Mouse (Mus musculus): Measurements from ENCODE around the gene Ubac2.

Ubac2 gene

DNA sequence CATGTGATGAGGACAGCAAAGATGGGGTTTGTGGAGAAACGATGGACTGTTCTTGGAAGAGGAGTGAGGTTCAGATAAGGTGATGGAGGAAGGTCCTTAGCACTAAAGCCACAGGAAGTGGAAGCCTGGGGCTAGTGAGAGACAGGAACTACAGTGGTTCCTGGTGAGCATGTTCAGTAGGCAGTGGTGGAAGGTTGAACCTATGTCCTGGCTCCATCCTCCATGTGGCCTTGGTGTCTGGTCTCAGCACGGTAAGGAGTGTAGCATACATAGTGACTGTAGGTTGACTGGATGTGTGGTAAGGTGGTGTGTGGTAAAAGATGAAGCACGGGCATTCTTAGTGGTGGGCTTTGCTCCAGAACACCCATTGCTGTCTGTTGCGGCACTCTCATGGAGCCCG lies 71.5 kb downstream of the Ubac2 start:
- no peak for DNase-seq (ENCODE audit: low spot score in 2 of 2)

DNA sequence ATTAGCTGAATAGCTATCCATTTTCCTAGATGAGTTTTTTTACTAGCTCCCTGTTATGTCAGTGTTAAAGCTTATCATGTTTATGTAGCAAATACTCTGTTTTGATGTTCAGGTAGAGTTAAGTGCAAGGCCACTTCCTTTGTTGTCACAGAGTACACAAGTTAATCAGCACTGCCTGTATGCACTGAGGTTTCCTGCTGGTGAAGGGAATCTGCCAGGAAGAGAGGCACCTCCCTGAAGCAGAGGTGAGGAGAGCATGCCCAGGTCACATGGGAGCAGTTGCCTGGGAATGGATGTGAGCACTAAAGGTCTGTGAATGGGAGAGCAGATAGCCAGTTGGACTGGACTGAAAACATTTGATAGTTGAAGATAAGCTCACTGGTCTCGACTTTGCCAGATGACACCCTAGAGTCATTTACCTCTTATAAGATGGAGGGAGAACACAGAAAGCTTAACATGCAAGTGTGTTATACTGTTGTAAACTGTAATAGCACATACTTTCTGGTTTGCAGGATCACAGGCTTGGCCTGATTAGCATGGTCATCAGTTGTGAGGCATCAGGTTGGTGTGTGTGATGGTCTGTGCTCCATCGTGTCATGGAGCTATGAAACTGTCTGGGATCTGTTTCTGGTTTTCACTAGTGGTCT lies 73.1 kb downstream of the Ubac2 start:
- no peak for DNase-seq (ENCODE audit: low spot score in 2 of 2)

DNA sequence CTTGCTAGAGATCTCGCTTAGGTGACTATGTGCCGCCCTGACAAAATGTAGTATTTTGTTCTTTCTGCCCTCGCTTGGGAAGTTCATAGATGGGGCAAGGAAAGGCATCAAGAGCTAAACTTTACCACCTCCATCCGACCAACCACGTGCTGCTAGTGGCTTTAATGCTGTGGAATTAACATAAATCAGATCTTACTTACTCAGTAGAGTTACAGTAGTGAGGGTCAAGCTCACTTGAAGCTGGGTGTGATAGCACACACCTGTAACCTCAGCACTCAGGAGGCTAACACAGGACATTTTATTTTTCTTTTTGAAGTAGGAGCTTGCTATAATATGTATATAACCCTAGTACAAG lies 73.6 kb downstream of the Ubac2 start:
- no peak for DNase-seq (ENCODE audit: low spot score in 2 of 2)

DNA sequence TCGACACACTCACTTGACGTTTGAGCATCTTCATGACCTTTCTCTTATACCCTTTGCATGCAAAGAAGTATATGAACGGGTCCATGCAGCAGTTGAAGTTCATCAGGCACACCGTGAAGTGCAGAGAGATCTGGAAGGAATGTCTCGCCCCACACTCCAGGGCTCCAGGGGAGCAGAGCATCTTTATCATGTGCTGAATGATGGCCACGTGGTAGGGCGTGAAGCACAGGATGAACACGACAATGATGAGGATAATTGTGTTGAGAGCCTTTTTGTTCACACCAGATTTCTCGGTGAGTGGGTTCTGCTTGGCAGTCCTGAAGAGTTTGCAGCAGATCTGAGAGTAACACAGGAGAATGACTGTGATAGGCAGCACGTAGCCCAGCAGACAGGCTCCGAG lies 75.7 kb downstream of the Ubac2 start:
- DNase-seq (ENCODE audit: low spot score in 2 of 2): no peak

DNA sequence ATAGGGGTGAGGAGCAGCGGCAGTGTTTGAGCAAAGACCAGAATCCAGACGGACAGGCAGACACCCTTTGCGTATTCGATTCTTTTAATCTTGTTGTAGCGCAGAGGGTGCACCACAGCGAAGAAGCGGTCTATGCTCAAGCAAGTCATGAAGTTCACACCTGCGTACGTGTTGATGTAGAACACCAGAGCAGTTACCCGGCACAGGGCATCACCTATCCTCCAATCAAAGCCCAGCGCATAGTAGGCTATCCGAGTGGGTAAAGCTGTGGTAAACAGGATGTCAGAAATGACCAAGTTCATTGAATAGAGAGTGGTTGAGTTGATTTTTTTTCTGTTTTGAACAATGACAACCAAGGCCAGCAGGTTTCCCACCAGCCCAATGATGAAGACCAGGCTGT lies 76.2 kb downstream of the Ubac2 start:
- DNase-seq (ENCODE audit: low spot score in 2 of 2): no peak

DNA sequence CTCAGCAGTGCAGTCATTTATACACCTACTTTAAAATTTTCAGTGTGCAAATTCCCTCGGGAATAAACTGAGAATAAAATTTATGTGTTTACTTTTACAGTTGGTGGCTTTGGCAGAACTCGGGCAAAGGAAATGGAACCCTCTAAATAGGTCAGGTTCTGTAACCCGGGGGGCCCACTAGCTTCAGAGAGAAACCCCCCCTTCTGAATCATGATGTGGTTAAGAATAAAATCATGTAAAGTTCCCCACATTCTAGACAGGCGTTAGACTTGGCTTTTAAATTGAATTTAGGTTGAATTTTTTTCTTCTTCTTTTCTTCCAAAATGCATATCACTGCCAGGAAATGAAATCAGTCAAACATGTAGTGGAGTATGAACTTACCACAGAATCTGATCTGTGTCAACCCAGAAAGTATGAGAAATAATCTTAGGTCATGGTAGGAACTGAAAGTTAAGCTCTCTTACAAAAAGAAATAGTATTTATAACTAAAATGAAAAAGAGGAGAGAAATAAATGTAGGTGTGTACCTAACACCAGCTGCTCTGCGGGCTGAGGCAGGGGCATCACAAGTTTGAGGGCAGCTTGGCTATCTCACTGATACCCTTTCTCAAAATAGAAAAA lies 76.9 kb downstream of the Ubac2 start:
- DNase-seq (ENCODE audit: low spot score in 2 of 2): no peak

DNA sequence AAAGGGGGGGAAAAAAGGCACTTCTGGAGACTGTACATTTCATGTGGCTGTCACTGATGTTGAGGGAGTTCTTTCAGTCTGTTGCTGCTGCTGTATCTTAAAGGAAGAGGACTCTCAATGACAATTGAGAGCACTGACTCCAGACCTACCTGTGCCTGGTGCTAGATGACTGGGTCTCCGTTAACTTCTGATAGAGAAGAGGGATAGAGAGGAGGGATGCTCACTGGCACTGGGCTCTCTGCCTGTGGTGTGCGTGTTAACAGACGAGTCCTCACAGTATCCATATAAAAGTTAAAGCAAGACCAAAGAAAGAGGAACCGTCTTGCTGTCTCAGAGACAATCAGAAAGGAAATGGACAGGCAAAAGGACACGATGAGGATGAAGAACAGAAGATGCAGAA lies 77.9 kb downstream of the Ubac2 start:
- no peak for DNase-seq (ENCODE audit: low spot score in 2 of 2)

DNA sequence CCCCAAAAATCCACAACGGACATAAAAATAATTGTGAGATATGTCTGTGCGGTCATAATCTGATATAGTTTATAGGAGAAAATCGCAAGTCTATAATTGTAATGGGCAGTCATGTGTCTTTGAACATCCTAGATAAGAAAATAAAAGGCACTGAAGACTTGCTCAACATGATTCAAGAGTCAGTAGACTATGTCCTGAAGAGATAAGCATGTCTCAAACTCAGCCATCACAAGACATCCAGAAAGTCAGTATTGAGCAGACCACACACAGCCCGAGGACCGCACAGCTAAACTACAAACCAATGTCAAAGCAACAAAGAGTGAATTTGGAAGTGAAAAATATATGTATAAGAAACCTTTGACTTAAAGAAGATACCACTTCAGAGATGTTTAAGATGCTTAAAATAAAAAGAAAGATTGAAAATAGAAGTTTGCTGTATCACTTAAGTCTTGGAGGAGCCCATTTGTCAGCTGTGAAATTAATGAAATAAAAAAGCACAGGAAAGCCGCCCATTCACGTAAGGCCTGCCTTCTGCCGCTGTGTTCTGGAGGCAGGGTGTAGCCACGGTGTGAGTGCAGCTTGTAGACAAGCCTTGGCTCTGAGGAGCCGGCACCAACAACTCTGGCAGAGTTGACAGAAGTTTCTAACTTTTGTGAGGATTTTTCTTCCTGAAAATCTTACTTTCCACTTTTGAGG lies 78.9 kb downstream of the Ubac2 start:
- DNase-seq (ENCODE audit: low spot score in 2 of 2): no peak

DNA sequence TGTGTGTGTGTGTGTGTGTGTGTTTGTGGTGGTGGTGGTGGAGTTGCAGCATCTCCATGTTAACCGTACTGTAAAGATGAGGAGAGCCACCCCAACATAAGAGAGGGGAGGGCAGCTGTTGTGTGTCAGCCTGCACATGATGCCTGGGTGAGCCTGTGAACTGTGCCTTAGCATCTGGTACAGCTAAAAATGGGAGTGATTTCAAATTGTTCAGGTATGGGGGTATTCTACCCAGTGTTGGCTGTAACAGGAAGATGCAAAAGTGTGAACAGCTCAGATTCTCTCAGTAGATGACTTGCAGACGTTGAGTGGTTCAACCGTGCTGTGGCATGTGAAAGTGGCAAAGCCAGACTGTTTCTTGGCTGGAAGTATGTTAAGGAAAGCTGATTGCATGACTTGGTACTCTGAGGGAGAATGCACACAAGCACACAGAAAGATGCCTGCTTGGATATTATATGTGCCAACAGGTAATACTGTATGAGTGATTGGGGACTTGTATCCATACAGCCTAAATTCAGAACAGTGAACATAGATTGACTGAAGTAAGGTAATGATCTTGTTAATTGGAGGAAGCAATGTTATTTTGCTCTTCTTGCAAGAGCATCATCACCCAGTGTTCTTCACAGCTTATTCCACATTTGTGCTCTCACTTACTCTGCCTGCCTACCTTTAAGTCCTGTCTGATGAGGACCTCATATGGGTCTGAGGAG lies 79.8 kb downstream of the Ubac2 start:
- no peak for DNase-seq (ENCODE audit: low spot score in 2 of 2)

DNA sequence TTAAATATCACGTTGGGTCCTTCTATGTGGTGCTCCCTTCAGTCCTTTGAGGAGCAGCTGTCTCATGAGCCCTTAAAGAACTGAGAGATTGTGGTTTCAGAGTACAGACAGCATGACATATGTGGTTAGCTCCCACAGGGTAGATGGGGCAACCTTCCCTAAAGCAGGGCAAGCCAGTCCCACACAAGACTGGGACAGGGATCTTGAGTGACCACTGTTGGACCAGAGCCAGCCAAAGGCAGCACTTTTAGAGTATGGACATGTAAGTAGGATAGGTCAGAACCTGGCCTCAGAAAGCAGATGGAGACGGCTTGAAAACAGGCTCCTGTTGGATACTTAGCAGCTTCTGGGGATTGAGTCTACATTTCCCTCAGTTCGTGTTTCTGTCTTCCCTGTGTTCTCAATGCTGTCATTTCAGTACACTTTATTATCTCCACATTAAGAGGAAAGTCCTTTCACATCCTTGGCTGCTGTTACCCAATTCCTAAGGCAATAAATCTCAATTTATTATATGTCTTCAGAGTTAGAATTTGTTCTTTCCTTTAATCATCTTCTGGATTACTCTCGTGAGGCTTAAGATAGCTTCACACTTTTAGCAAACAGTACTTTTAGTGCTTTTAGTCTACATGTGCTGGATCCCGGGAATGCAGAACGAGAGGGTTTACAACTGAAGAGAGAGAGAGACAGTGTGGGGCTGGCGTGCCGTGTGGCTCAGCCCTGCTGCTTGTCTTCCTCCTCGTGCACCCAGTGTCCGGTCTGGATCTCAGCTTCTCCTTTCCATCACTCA lies 80.5 kb downstream of the Ubac2 start:
- no peak for DNase-seq (ENCODE audit: low spot score in 2 of 2)

DNA sequence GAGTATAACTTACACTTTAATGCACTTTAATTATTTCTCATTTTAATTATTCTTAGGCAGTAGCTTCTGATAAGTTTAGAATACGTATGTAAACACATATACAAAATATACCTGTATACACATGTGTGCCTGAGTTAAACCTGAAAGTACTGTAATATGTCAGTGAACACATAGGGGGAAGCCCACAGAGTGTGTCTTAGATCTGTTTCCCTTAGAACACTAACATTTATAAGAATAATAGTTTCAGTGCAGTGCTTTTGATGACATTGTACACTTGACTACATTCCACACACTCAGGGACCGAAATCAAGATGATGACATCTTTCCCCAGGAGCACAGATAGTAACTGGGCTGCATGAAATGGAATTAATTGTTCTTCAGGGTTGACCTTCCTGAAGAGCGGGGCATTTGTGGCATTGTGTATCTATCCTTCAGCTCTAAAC lies 81.1 kb downstream of the Ubac2 start:
- no peak for DNase-seq (ENCODE audit: low spot score in 2 of 2)

DNA sequence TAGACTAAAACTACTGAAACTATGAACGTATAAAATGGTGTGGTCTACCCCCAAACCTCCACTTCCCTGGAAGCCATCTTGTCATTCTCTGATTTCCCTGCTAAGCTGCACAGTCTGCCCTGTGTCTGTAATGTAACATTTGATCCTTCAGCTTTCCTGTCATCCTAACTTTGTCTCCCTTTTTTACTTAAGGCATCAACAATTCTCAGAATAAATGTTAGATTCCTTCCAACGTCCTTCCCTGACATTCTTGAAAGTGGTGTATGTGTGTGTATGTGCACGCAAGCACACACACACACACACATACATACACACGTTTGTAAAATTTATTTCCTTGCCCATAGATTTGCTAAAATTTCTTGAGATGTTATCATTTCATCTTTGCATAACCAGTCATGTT lies 81.6 kb downstream of the Ubac2 start:
- DNase-seq (ENCODE audit: low spot score in 2 of 2): no peak

DNA sequence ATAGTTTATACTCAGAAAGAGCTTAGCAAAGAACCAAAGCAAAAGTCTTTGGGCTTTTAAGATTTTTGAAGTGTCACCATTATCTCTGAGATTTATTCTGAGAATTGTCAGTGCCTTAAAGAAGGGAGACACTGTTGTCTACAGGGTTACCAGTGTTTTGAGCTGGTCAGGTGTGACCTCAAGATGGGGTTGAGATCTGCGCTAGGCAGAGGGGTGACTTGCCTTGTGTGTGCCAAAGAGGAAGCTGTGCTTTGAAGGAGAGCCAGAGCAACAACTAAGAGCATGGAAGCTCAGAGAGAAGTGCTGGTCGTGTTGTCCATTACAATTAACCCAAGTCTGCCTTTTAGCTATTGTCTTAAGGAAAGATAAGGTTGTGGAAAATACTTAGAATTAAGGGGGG lies 82.1 kb downstream of the Ubac2 start:
- DNase-seq (ENCODE audit: low spot score in 2 of 2): no peak

DNA sequence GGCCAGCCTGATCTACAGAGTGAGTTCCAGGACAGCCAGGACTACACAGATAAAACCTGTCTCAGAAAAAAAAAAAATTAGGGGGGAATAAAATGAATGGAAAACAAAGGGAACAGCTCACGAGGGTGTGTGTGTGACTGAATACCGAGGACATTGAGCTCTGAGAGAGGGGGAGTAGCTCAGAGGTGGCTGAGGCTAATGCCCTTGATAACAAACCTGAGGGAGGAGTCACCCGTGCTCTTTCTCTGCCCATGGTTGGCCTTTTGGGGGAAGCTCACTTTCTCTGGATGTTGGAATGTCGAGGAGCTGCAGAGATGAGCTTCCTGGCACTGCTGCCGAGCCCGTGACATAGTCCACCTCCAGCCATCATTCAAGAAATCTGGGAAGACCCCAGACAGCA lies 82.6 kb downstream of the Ubac2 start:
- DNase-seq (ENCODE audit: low spot score in 2 of 2): no peak

DNA sequence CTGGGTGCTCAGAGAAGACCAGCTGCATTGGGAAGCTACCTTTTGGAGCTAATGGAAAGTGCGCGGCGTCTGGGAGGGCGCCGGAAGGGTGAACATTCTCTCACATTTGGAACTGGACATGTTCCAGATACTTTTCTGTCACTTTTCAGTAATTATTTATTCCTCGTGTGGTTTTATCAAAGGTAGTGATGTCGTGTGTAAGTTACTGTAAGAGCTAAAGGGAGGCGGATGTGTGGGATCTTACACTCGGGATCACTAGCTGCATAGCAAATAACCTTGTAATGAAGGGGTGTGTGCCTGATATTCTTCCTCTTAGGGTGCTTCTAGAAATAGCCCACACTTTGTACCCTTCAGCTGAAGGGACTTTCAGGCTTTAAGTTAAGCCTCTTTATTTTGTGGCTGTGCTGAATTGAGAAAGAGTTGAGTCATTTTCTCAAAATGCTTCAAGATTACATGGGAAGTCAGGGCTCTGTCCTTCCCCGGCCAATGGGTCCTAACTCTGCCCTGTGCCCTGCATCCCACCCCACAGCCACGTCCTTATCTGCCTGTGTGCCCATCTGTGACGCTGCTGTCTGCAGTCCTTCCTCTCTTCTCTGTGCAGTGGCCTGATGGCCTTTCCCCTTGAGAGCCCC lies 83.2 kb downstream of the Ubac2 start:
- no peak for DNase-seq (ENCODE audit: low spot score in 2 of 2)

DNA sequence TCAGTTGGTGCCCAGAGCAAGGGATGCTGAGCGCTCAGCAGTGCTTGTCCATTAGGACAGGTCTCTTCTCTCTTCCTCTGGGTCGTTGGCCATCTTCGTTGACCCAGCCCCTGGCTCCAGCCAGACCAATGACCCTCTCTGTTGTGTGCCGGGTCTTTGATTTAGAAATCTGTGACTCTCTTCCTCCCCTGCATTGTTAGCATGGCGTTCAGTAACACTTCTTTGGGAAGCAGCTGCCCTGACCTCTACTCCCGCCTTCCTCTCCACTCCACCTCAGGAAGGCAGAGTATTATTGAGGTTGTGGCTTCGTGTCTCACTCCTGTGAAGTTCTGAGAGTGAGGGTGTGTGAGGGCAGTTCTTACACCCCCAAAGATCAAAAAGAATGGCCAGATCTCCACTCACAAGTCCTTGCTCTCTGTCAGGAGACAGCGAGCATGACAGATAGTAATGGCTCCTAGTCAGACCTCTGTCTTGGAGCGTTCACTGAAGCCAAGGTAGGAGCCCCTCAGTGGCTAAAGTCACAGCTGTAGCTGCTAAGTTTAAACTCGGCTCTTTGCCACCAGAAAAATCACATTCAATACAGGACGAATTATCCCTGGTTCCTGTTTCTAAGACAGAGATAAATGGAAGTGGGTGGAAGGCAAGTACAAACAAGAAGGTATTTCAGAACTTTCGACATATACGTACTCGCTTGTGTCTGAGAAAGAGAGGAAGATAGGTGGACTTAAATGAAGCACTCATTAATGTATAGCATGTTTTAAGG lies 83.9 kb downstream of the Ubac2 start:
- no peak for DNase-seq (ENCODE audit: low spot score in 2 of 2)

DNA sequence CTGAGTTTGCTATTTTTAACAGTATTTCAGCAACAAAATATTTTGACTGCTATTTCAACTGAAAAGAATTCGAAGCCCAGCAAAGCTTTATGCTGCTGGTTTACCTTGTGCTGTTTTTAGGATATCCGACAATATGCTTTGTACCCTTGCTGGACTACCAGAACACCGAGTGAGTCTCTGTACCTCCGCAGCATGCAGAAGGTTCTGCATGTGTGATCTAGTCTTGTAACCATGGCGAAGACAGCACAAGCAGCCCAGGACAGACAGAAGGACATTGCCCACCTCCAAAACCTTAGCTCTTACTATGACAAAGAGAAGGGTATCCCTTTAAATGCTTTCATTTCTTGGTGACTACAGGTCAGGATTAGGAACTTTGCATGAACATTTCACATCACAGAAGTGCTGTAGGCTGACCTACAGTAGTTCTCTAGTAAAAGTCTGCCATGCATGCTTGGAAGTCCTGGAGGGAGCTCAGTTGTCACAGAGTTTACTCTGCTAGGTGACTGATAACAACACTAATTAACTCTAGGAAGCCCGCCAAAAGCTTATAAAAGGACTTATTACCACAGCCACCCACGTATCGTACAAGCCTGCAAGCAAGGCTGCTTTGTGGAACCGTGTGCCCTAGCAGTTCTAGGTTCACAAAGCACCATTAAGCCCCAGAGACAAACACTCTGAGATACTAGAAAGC lies 85.0 kb downstream of the Ubac2 start:
- DNase-seq (ENCODE audit: low spot score in 2 of 2): no peak

DNA sequence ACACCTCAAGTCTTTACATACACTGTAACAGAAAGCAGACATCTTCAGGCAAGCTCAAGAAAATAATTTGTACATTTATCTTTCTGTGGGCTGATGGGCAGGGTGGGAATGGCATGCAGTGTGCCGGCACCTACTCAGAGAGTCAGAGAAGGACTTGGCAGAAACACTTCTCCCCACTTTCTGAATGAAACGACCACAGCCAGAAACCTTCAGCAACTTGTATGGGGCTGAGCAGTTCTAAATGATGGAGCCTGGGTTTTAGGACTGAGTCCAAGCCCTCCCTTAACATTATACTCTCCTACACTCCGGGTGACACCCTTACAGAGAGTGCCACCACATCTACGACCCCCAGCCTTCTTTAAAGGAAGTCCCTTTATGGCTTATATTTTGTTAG lies 85.5 kb downstream of the Ubac2 start:
- DNase-seq (ENCODE audit: low spot score in 2 of 2): no peak

DNA sequence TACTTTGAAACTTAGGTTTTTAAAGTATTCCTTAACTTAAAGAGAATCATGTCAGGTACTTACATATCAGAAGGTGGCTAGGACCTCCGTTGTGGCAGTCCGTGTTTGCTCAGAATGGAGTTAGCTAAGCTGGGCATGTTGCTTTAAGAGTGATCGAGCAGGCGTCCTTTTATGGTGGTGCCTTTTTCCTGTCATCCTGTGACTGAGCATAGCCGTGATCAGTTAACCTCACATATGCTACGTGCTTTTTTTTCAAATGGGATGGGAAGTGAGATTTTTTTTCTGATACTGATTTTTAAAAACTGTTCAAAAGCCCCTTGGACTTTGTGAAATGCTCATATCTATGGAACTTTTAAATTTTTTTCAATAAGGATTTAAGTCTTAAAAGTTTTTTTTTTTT lies 86.6 kb downstream of the Ubac2 start, which contains the start of gene Gpr183:
Gene Gpr183, minus strand, starts transcription at position 206 of the 400 bp plus-strand sequence.
- DNase-seq (ENCODE audit: low spot score in 2 of 2): no peak

DNA sequence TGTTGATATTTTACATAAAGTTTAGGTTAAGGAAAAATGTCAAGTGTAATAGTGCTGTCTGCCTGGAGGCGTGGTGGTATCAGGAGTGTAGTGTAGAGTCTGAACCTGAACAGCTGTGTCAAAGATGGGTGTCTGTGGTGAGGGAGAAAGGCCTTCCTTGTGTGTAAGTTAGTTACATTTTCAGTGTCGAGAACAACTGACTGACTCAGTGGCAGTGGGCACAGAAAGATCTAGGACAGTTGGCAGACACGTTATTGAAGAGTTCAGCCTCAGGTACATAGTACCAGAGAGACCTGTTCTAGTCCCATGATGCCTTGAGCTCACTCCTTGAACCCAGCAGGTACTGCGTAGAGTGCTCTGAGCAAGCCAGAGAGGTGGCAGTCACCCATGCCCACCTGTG lies 87.0 kb downstream of the Ubac2 start:
- no peak for DNase-seq (ENCODE audit: low spot score in 2 of 2)

Measured in right cerebral cortex, postnatal 36 days (tissue).